Mouse (Mus musculus): ENCODE measurements around the gene Prss16.

Prss16 gene

GRCm38 (mm10) chr13:21974221-21974725 is 35.3 kb downstream of the Prss16 start:
- DNase-seq (ENCODE audit: low spot score in 2 of 2), result peak; percentile 86 to 88

GRCm38 (mm10) chr13:21971641-21972040 is 37.9 kb downstream of the Prss16 start:
- no peak for DNase-seq (ENCODE audit: low spot score in 2 of 2)

- no peak for DNase-seq (ENCODE audit: low spot score in 2 of 2)
Measured at GRCm38 (mm10) chr13:21969816-21970215, 39.7 kb downstream of the Prss16 start.

GRCm38 (mm10) chr13:21969269-21969668 is 40.3 kb downstream of the Prss16 start:
- DNase-seq (ENCODE audit: low spot score in 2 of 2), result no peak
